Mouse (Mus musculus) liver, adult 2 months (tissue): ENCODE results near the gene Pmel. TPM values are rescaled to one million over a fixed set of nuclear protein-coding genes. Genes with fewer than 3 reads are reported as not detected.

Experiments
- DNase-seq: peaks from one replicate; pipeline ENCODE4 v3.0.0-alpha.2; 2011; ENCODE audit warnings: low read depth, low spot score; ENCODE audit errors: extremely low read depth
- H3K27ac ChIP-seq: fragments of 200-500 bp; replicated peaks from 2 replicates; pipeline ENCODE4 v1.5.1; 2012; ENCODE audit warnings: low read depth, mild to moderate bottlenecking, control low read depth, inconsistent platforms, low read length; ENCODE audit not compliant: insufficient read depth
- H3K27me3 ChIP-seq: fragments of 200-500 bp; 2 replicates; pipeline ENCODE4 v1.6.1; 2012; ENCODE audit warnings: mild to moderate bottlenecking, moderate library complexity, low read length, inconsistent platforms; ENCODE audit not compliant: control insufficient read depth, insufficient read depth
- H3K36me3 ChIP-seq: fragments of 200-500 bp; 2 replicates; pipeline ENCODE4 v1.6.1; 2012; ENCODE audit warnings: low read length, inconsistent platforms; ENCODE audit not compliant: control insufficient read depth, insufficient read depth
- H3K4me1 ChIP-seq: fragments of 200-500 bp; 2 replicates; pipeline ENCODE4 v1.6.1; 2011; ENCODE audit warnings: low read length; ENCODE audit not compliant: control insufficient read depth, insufficient read depth
- H3K4me3 ChIP-seq: fragments of 200-500 bp; 2 replicates; pipeline ENCODE4 v1.5.1; 2011; ENCODE audit warnings: low read depth, mild to moderate bottlenecking, control low read depth, low read length, moderate library complexity; ENCODE audit not compliant: insufficient read depth
- H3K79me2 ChIP-seq: fragments of 200-500 bp; 2 replicates; pipeline ENCODE4 v1.6.1; 2012; ENCODE audit warnings: inconsistent platforms, mild to moderate bottlenecking, low read length, moderate library complexity; ENCODE audit not compliant: control insufficient read depth, insufficient read depth
- H3K9ac ChIP-seq: fragments of 200-500 bp; 2 replicates; pipeline ENCODE4 v1.6.1; 2012; ENCODE audit warnings: low read depth, mild to moderate bottlenecking, control low read depth, inconsistent platforms, low read length
- CTCF ChIP-seq: fragments of 200-500 bp; IDR thresholded peaks from 2 replicates; pipeline ENCODE4 v1.5.1; 2011; ENCODE audit warnings: low read depth, low read length, control low read depth
- POLR2A ChIP-seq: fragments of 200-500 bp; IDR thresholded peaks from 2 replicates; pipeline ENCODE4 v1.6.1; 2011; ENCODE audit warnings: low read length, control low read depth; ENCODE audit not compliant: insufficient read depth; ENCODE audit errors: extremely low read depth
- WGBS: fragments of 180-500 bp; shearing (Covaris S2); methylation state at CpG from one replicate; pipeline ENCODE4 v1.1.7; 2018; 5-methylcytosine and 5-hydroxymethylcytosine counted together
- polyA plus RNA-seq: library from polyadenylated mRNA; depleted of rRNA; stranded (reverse); fragments of >200 nt; gene quantifications from 2 replicates; pipeline ENCODE4 v1.2.3, GENCODE M21; 2012
- total RNA-seq: library from RNA; depleted of rRNA; stranded (reverse); fragments of >200 nt; gene quantifications from 2 replicates; pipeline ENCODE4 v1.2.3, GENCODE M21; 2014

Gene Pmel
- total and polyA plus RNA-seq, 2 experiments = 0.09 to 0.72 TPM

GRCm38 (mm10) chr10:128671148-128671547 lies 32.8 kb upstream of the Pmel start:
- DNase-seq = no peak
- WGBS = 96% methylated on average over 9 of the region's 9 CpGs
- no peak overlapping the region for H3K9ac ChIP-seq

GRCm38 (mm10) chr10:128673763-128674468 lies 30.1 kb upstream of the Pmel start, which contains the start of gene Suox:
Suox (minus strand) TSS chr10:128674073.
- TF ChIP-seq POLR2A = peak; percentile 81
- TF ChIP-seq CTCF = no peak
- Histone ChIP-seq H3K9ac (peak within 1 kb of the TSS; percentile 75), H3K36me3 (peaks cover 12% of the 10 kb centered on the region), H3K4me1 (peaks cover 5% of the 10 kb centered on the region), H3K27me3 (no peaks in the 10 kb centered on the region), H3K79me2 (no peaks in the 10 kb centered on the region), H3K27ac (peak within 1 kb of the TSS; percentile 89), H3K4me3 (peak within 1 kb of the TSS; percentile 73)
- under 1% methylated on average over 59 of the region's 60 CpGs for WGBS
- DNase-seq = peak; percentile 82

More at GRCm38 (mm10) chr10:128671148-128671547, 32.8 kb upstream of the Pmel start:
- Histone ChIP-seq H3K27ac (no peak overlapping the region), H3K4me3 (no peak overlapping the region), H3K36me3 (peaks cover 12% of the 10 kb centered on the region), H3K4me1 (peaks cover 5% of the 10 kb centered on the region), H3K27me3 (no peaks in the 10 kb centered on the region), H3K79me2 (no peaks in the 10 kb centered on the region)
- TF ChIP-seq CTCF (no peak), POLR2A (no peak)

- Histone ChIP-seq H3K79me2 (no peaks in the 10 kb centered on the region), H3K27me3 (no peaks in the 10 kb centered on the region), H3K4me1 (peaks cover 3% of the 10 kb centered on the region), H3K4me3 (peak overlapping the region; percentile 73), H3K9ac (peak overlapping the region; percentile 75), H3K27ac (peak overlapping the region; percentile 89), H3K36me3 (peaks cover 12% of the 10 kb centered on the region)
- under 1% methylated on average over 9 of the region's 9 CpGs for WGBS
- peak; percentile 68 for DNase-seq
- TF ChIP-seq CTCF (peak; percentile 50; the same call in 1 of the 2 replicates), POLR2A (no peak)
Observed at GRCm38 (mm10) chr10:128674469-128675008, 29.5 kb upstream of the Pmel start.

- Histone ChIP-seq H3K36me3 (no peaks in the 10 kb centered on the region; the same call in 1 of the 2 replicates), H3K4me1 (peaks cover 6% of the 10 kb centered on the region; the same call in 1 of the 2 replicates), H3K27me3 (no peaks in the 10 kb centered on the region), H3K79me2 (peaks cover 5% of the 10 kb centered on the region; the same call in 1 of the 2 replicates), H3K4me3 (peak overlapping the region; percentile 81), H3K9ac (peak overlapping the region; percentile 88), H3K27ac (peak overlapping the region; percentile 81)
- peak; percentile 28 for DNase-seq
- WGBS = under 1% methylated on average over 18 of the region's 22 CpGs
- TF ChIP-seq CTCF = no peak
- no peak for TF ChIP-seq POLR2A
Observed at GRCm38 (mm10) chr10:128695411-128695991, 8.5 kb upstream of the Pmel start.

GRCm38 (mm10) chr10:128695992-128696807 lies 7.8 kb upstream of the Pmel start, which contains the start of gene Rab5b:
Rab5b (minus strand) TSS chr10:128696264.
- DNase-seq = peak; percentile 100
- H3K36me3 ChIP-seq = peaks cover 3% of the 10 kb centered on the region; the same call in 1 of the 2 replicates
- peak within 1 kb of the TSS; percentile 81 for H3K4me3 ChIP-seq
- H3K27ac ChIP-seq = peak within 1 kb of the TSS; percentile 81
- peaks cover 5% of the 10 kb centered on the region; the same call in 1 of the 2 replicates for H3K79me2 ChIP-seq
- TF ChIP-seq CTCF = no peak
- peak; percentile 94 for TF ChIP-seq POLR2A
- no peaks in the 10 kb centered on the region for H3K27me3 ChIP-seq
- H3K4me1 ChIP-seq = peaks cover 6% of the 10 kb centered on the region; the same call in 1 of the 2 replicates
- peak within 1 kb of the TSS; percentile 88 for H3K9ac ChIP-seq
- WGBS = under 1% methylated on average over 40 of the region's 40 CpGs
